In genomic region chr4:57757997-57758396, GRCm38 (mm10) we compare ENCODE assay signal across 11 mouse cellular contexts. TPM values are rescaled to one million over a fixed set of nuclear protein-coding genes. Genes with fewer than 3 reads are reported as not detected.
A peak's percentile ranks its signal among the peaks of the same experiment; 100 is the strongest.
DNase-seq lines count a peak whose midpoint lies in the region; ATAC-seq and TF ChIP-seq lines count a peak whose summit lies in the region.
"Had no signal": no experiment of that assay in that cellular context is flagged by ENCODE, and none has a peak within 500 bp of the region (broad histone marks: within the 10 kb centered on the region; RNA-seq: fewer than 3 reads in every experiment).

No protein-coding gene starts in this region.

- peak overlapping the region; percentile 20; the same call in 1 of the 2 replicates for H3K4me3 ChIP-seq in gastrocnemius, adult 2 months
- no peak overlapping the region for H3K4me3 ChIP-seq in lung, postnatal 0 days (ENCODE audit: low read depth, low read length)
- no peak overlapping the region for H3K4me3 ChIP-seq in stomach, postnatal 0 days (ENCODE audit: low read depth, low read length)
- H3K4me3 ChIP-seq: hindbrain, embryonic 15.5 days; limb, embryonic 13.5 days had no signal

- no peak for DNase-seq in gastrocnemius, adult 2 months
- no peak for DNase-seq in gastrocnemius, postnatal 25 days
- peak; percentile 50 for DNase-seq in lung, postnatal 0 days (ENCODE audit: low spot score)
- no peak for DNase-seq in lung, postnatal 25 days (ENCODE audit: low spot score)
- peak; percentile 10 for DNase-seq in brain, embryonic 14.5 days (ENCODE audit: low read depth)
- DNase-seq in stomach, postnatal 0 days (ENCODE audit: low spot score) = no peak
- DNase-seq in cerebellum, postnatal 36 days = no peak
- DNase-seq: lung, postnatal 36 days had no signal

- no peak overlapping the region for H3K4me2 ChIP-seq in lung, postnatal 0 days (replicated peaks; ENCODE audit: low read depth, low read length)
- no peak overlapping the region for H3K4me2 ChIP-seq in stomach, postnatal 0 days (replicated peaks; ENCODE audit: low read depth)
- H3K4me2 ChIP-seq: hindbrain, embryonic 15.5 days; limb, embryonic 13.5 days had no signal

- no peak for TF ChIP-seq POLR2A in brain, embryonic 14.5 days (IDR thresholded peaks at IDR 0.05; ENCODE audit: borderline replicate concordance, extremely low read depth, insufficient read depth, insufficient read length, poor library complexity, severe bottlenecking)

- no peaks in the 10 kb centered on the region for H3K27me3 ChIP-seq in lung, postnatal 0 days (replicated peaks; ENCODE audit: insufficient read depth, low read length)
- no peaks in the 10 kb centered on the region for H3K27me3 ChIP-seq in stomach, postnatal 0 days (ENCODE audit: control insufficient read depth, insufficient read depth, low read length)
- H3K27me3 ChIP-seq: hindbrain, embryonic 15.5 days; limb, embryonic 13.5 days had no signal

- H3K27ac ChIP-seq in gastrocnemius, adult 2 months = peak overlapping the region; percentile 44; the same call in 1 of the 2 replicates
- H3K27ac ChIP-seq in lung, postnatal 0 days (ENCODE audit: low read length) = no peak overlapping the region
- no peak overlapping the region for H3K27ac ChIP-seq in stomach, postnatal 0 days (replicated peaks)
- H3K27ac ChIP-seq: hindbrain, embryonic 15.5 days had no signal

- intact Hi-C loops in gastrocnemius, adult 2 months (cut with DNase I) = no loop called here

- peak; percentile 62 for ATAC-seq in lung, postnatal 0 days
- 0 out of 2 replicates have a peak, but pooled peaks have one; percentile 24 for ATAC-seq in stomach, postnatal 0 days (ENCODE audit: low FRiP score, low TSS enrichment)
- no peak for ATAC-seq in granulocyte monocyte progenitor cell, adult 5-6 weeks (replicated peaks; ENCODE audit: poor library complexity, severe bottlenecking)

- no peaks in the 10 kb centered on the region for H3K9me3 ChIP-seq in lung, postnatal 0 days (ENCODE audit: low read length)
- no peaks in the 10 kb centered on the region for H3K9me3 ChIP-seq in stomach, postnatal 0 days (ENCODE audit: control insufficient read depth, low read length)
- H3K9me3 ChIP-seq: hindbrain, embryonic 15.5 days; limb, embryonic 13.5 days had no signal

- no peak overlapping the region for H3K9ac ChIP-seq in lung, postnatal 0 days (replicated peaks; ENCODE audit: low read depth)
- no peak overlapping the region for H3K9ac ChIP-seq in stomach, postnatal 0 days (ENCODE audit: low read length)
- H3K9ac ChIP-seq: hindbrain, embryonic 15.5 days; limb, embryonic 13.5 days had no signal

- TF ChIP-seq CTCF in gastrocnemius, adult 2 months (IDR thresholded peaks at IDR 0.05) = no peak
- TF ChIP-seq CTCF in lung, postnatal 0 days (IDR thresholded peaks at IDR 0.05) = no peak
- no peak for TF ChIP-seq CTCF in brain, embryonic 14.5 days (IDR thresholded peaks at IDR 0.05; ENCODE audit: borderline replicate concordance, extremely low read depth, insufficient read depth, insufficient read length)
- TF ChIP-seq CTCF in stomach, postnatal 0 days (IDR thresholded peaks at IDR 0.05; ENCODE audit: low read depth) = no peak

- TF ChIP-seq EP300 in lung, postnatal 0 days (IDR thresholded peaks at IDR 0.05) = no peak
- TF ChIP-seq EP300 in stomach, postnatal 0 days (optimal IDR thresholded peaks at IDR 0.05) = no peak

- peaks cover 5% of the 10 kb centered on the region for H3K4me1 ChIP-seq in lung, postnatal 0 days (ENCODE audit: insufficient read depth, low read depth, low read length)
- no peaks in the 10 kb centered on the region for H3K4me1 ChIP-seq in stomach, postnatal 0 days (replicated peaks; ENCODE audit: control insufficient read depth, insufficient read depth)
- H3K4me1 ChIP-seq: hindbrain, embryonic 15.5 days had no signal

- H3K36me3 ChIP-seq in lung, postnatal 0 days (ENCODE audit: insufficient read depth, low read length) = no peaks in the 10 kb centered on the region
- H3K36me3 ChIP-seq in stomach, postnatal 0 days (ENCODE audit: control insufficient read depth, insufficient read depth, low read length) = no peaks in the 10 kb centered on the region
- H3K36me3 ChIP-seq: hindbrain, embryonic 15.5 days; limb, embryonic 13.5 days had no signal

- 54% methylated on average over 11 of the region's 11 CpGs for WGBS in lung, postnatal 0 days
- 48% methylated on average over 11 of the region's 11 CpGs for WGBS in stomach, postnatal 0 days

RNA-seq across cellular contexts. Expression of gene Akap2, which starts 40.5 kb away (rescaled TPM):
- 10 to 100 TPM; 28.3 to 42.6 TPM for total RNA-seq in gastrocnemius, adult 2 months (2021)
- 10 to 100 TPM; 34.3 to 35.9 TPM for total RNA-seq in gastrocnemius, postnatal 25 days (2021)
- polyA plus RNA-seq in lung, postnatal 0 days (2015; fragmentation: Nextera tagmentation; extraction: Ambion mirVana) = 112 and 126 TPM in 2 replicates
- 9.2 and 14.5 TPM in 2 replicates for polyA plus RNA-seq in brain, embryonic 14.5 days (2012; rRNA removed)
- 10.5 and 11.4 TPM in 2 replicates for polyA plus RNA-seq in stomach, postnatal 0 days (2015; fragmentation: Nextera tagmentation; extraction: Ambion mirVana)
- total RNA-seq in granulocyte monocyte progenitor cell, adult 5-6 weeks (2014; fragmentation: Nextera tagmentation) = not detected in 2 replicates
- total RNA-seq in granulocyte monocyte progenitor cell, adult 5-6 weeks (2017) = not detected in 2 replicates

Comparison
In these comparisons a context has a peak if more than half of its experiments do, and no peak if none do; other contexts are left out.
1. DNase-seq: peak in lung, postnatal 0 days (single experiment) and brain, embryonic 14.5 days (single experiment); none in gastrocnemius, adult 2 months (single experiment), gastrocnemius, postnatal 25 days (single experiment), lung, postnatal 25 days (single experiment), stomach, postnatal 0 days (single experiment) and cerebellum, postnatal 36 days (0 of 2).
2. RNA of gene Akap2, which starts 40.5 kb away (total RNA-seq): 28.3 to 42.6 TPM in gastrocnemius, adult 2 months and 34.3 to 35.9 TPM in gastrocnemius, postnatal 25 days; not detected in granulocyte monocyte progenitor cell, adult 5-6 weeks; every median in the first group is over 10 times any median in the second.